Mouse (Mus musculus): ENCODE measurements around the gene Atp2a3. TPM values are rescaled to one million over a fixed set of nuclear protein-coding genes. Genes with fewer than 3 reads are reported as not detected.

Atp2a3 gene
- polyA plus RNA-seq, 1 experiment from 2014 or later: 0.74 TPM

DNA sequence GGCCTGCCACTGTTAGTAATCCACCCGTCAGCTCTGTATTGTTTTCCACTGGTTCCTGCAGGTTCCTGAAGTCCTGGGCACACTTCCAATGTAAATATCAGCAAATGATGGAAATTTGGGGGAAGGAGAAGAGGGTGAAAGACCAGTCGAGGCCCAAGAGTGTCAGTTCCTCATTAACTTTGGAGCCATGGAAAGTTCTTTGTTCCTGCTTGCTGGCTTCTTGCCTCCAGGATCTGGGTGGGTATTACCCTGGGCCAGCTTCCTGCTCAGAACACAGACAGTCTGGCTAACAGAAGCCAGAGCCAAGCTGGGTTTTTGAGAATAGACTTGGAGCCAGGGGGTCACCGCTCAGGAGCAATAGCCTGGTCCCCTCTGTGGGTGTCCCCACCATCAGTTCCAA lies 8.7 kb upstream of the Atp2a3 start:
- Histone ChIP-seq H3K4me2 (ENCODE audit: low read depth, low read length) (no peak overlapping the region), H3K4me1 (ENCODE audit: control insufficient read depth, insufficient read depth, low read length) (no peaks in the 10 kb centered on the region), H3K9me3 (replicated peaks; ENCODE audit: control insufficient read depth, low read length) (no peaks in the 10 kb centered on the region), H3K27me3 (ENCODE audit: control insufficient read depth, insufficient read depth, low read length) (no peaks in the 10 kb centered on the region), H3K36me3 (replicated peaks; ENCODE audit: control insufficient read depth, insufficient read depth, low read depth, low read length) (no peaks in the 10 kb centered on the region), H3K27ac (replicated peaks; ENCODE audit: low read depth, low read length) (no peak overlapping the region), H3K4me3 (ENCODE audit: low read depth, low read length) (no peak overlapping the region), H3K9ac (replicated peaks; ENCODE audit: low read length) (no peak overlapping the region)
- no peak for ATAC-seq (replicated peaks; ENCODE audit: insufficient number of reproducible peaks, low FRiP score, low TSS enrichment, low read depth)
- no peak for DNase-seq (ENCODE audit: low spot score)
- 65% methylated on average over 3 of the region's 3 CpGs for WGBS

DNA sequence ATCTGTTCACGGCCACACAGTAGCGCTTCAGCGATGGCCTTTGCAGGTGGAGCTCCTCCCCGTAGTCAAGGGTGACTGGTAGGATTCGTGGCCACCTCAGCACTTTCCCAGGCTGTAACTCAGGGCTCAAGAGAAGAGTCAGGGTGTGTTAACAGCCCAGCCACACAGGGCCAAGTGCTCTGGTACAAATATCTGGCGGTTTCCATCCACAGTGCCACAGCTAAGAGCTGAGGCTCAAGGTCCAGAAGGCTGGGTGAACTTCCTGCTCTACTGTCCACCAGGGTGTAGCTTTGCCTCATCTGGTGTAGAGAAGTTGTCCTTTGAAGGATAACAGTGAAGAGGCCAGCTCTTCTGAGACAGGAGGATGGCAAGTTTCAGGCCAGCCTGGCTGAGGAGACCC lies 8.3 kb upstream of the Atp2a3 start:
- H3K36me3 ChIP-seq (replicated peaks; ENCODE audit: control insufficient read depth, insufficient read depth, low read depth, low read length): no peaks in the 10 kb centered on the region
- no peaks in the 10 kb centered on the region for H3K4me1 ChIP-seq (ENCODE audit: control insufficient read depth, insufficient read depth, low read length)
- H3K9me3 ChIP-seq (replicated peaks; ENCODE audit: control insufficient read depth, low read length): no peaks in the 10 kb centered on the region
- no peak for DNase-seq (ENCODE audit: low spot score)
- H3K4me3 ChIP-seq (ENCODE audit: low read depth, low read length): no peak overlapping the region
- no peak for ATAC-seq (replicated peaks; ENCODE audit: insufficient number of reproducible peaks, low FRiP score, low TSS enrichment, low read depth)
- H3K9ac ChIP-seq (replicated peaks; ENCODE audit: low read length): no peak overlapping the region
- 84% methylated on average over 6 of the region's 6 CpGs for WGBS
- H3K27ac ChIP-seq (replicated peaks; ENCODE audit: low read depth, low read length): no peak overlapping the region
- H3K4me2 ChIP-seq (ENCODE audit: low read depth, low read length): no peak overlapping the region
- H3K27me3 ChIP-seq (ENCODE audit: control insufficient read depth, insufficient read depth, low read length): no peaks in the 10 kb centered on the region

GRCm38 (mm10) chr11:72953116-72953439 lies 7.9 kb upstream of the Atp2a3 start:
- no peak overlapping the region for H3K9ac ChIP-seq (replicated peaks; ENCODE audit: low read length)
- no peak overlapping the region for H3K4me2 ChIP-seq (ENCODE audit: low read depth, low read length)
- H3K27ac ChIP-seq (replicated peaks; ENCODE audit: low read depth, low read length): no peak overlapping the region
- DNase-seq (ENCODE audit: low spot score) (no peak), ATAC-seq (replicated peaks; ENCODE audit: insufficient number of reproducible peaks, low FRiP score, low TSS enrichment, low read depth) (no peak)
- WGBS: 82% methylated on average over 1 of the region's 1 CpGs
- no peaks in the 10 kb centered on the region for H3K9me3 ChIP-seq (replicated peaks; ENCODE audit: control insufficient read depth, low read length)
- no peaks in the 10 kb centered on the region for H3K27me3 ChIP-seq (ENCODE audit: control insufficient read depth, insufficient read depth, low read length)
- no peaks in the 10 kb centered on the region for H3K36me3 ChIP-seq (replicated peaks; ENCODE audit: control insufficient read depth, insufficient read depth, low read depth, low read length)
- no peak overlapping the region for H3K4me3 ChIP-seq (ENCODE audit: low read depth, low read length)
- no peaks in the 10 kb centered on the region for H3K4me1 ChIP-seq (ENCODE audit: control insufficient read depth, insufficient read depth, low read length)

- H3K27ac ChIP-seq (replicated peaks; ENCODE audit: low read depth, low read length): no peak overlapping the region
- no peak overlapping the region for H3K9ac ChIP-seq (replicated peaks; ENCODE audit: low read length)
- no peaks in the 10 kb centered on the region for H3K4me1 ChIP-seq (ENCODE audit: control insufficient read depth, insufficient read depth, low read length)
- H3K4me3 ChIP-seq (ENCODE audit: low read depth, low read length): no peak overlapping the region
- no peaks in the 10 kb centered on the region for H3K27me3 ChIP-seq (ENCODE audit: control insufficient read depth, insufficient read depth, low read length)
- WGBS: 86% methylated on average over 4 of the region's 4 CpGs
- H3K4me2 ChIP-seq (ENCODE audit: low read depth, low read length): no peak overlapping the region
- H3K36me3 ChIP-seq (replicated peaks; ENCODE audit: control insufficient read depth, insufficient read depth, low read depth, low read length): no peaks in the 10 kb centered on the region
- ATAC-seq (replicated peaks; ENCODE audit: insufficient number of reproducible peaks, low FRiP score, low TSS enrichment, low read depth): no peak
- no peak for DNase-seq (ENCODE audit: low spot score)
- H3K9me3 ChIP-seq (replicated peaks; ENCODE audit: control insufficient read depth, low read length): no peaks in the 10 kb centered on the region
These were observed 7.4 kb upstream of the Atp2a3 start for GRCm38 (mm10) chr11:72953440-72954151.

DNA sequence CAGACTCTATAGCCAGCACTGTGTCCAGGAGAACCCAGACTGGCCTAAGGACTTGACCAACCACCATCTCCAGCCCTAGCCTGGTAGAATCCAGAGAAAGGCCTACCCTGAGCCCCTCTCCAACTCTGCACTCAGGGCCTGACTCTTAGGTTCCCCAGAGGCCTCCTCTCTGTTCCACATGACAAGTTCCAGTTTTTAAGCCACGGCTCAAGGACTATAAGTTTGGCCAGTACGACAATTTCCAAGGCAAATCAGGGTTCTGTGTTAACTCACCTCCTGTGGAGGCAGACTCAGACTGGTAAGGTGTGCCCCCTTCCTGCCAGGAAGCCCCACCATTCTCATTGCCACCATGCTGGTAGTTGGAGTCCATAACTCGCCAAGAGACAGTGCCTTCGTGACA lies 6.8 kb upstream of the Atp2a3 start:
- Histone ChIP-seq H3K4me2 (ENCODE audit: low read depth, low read length) (no peak overlapping the region), H3K9me3 (replicated peaks; ENCODE audit: control insufficient read depth, low read length) (no peaks in the 10 kb centered on the region), H3K9ac (replicated peaks; ENCODE audit: low read length) (no peak overlapping the region), H3K4me3 (ENCODE audit: low read depth, low read length) (no peak overlapping the region), H3K36me3 (replicated peaks; ENCODE audit: control insufficient read depth, insufficient read depth, low read depth, low read length) (no peaks in the 10 kb centered on the region), H3K27me3 (ENCODE audit: control insufficient read depth, insufficient read depth, low read length) (peaks cover 1% of the 10 kb centered on the region; the same call in 1 of the 2 replicates), H3K27ac (replicated peaks; ENCODE audit: low read depth, low read length) (no peak overlapping the region), H3K4me1 (ENCODE audit: control insufficient read depth, insufficient read depth, low read length) (no peaks in the 10 kb centered on the region)
- ATAC-seq (replicated peaks; ENCODE audit: insufficient number of reproducible peaks, low FRiP score, low TSS enrichment, low read depth): no peak
- DNase-seq (ENCODE audit: low spot score): no peak
- 94% methylated on average over 4 of the region's 4 CpGs for WGBS

- no peaks in the 10 kb centered on the region for H3K36me3 ChIP-seq (replicated peaks; ENCODE audit: control insufficient read depth, insufficient read depth, low read depth, low read length)
- no peak overlapping the region for H3K4me3 ChIP-seq (ENCODE audit: low read depth, low read length)
- peaks cover 12% of the 10 kb centered on the region for H3K27me3 ChIP-seq (ENCODE audit: control insufficient read depth, insufficient read depth, low read length)
- H3K4me2 ChIP-seq (ENCODE audit: low read depth, low read length): no peak overlapping the region
- no peak overlapping the region for H3K9ac ChIP-seq (replicated peaks; ENCODE audit: low read length)
- WGBS: 62% methylated on average over 5 of the region's 5 CpGs
- H3K4me1 ChIP-seq (ENCODE audit: control insufficient read depth, insufficient read depth, low read length): no peaks in the 10 kb centered on the region
- no peaks in the 10 kb centered on the region for H3K9me3 ChIP-seq (replicated peaks; ENCODE audit: control insufficient read depth, low read length)
- no peak overlapping the region for H3K27ac ChIP-seq (replicated peaks; ENCODE audit: low read depth, low read length)
- no peak for DNase-seq (ENCODE audit: low spot score)
- no peak for ATAC-seq (replicated peaks; ENCODE audit: insufficient number of reproducible peaks, low FRiP score, low TSS enrichment, low read depth)
These were observed 5.5 kb upstream of the Atp2a3 start for GRCm38 (mm10) chr11:72955339-72955974.

DNA sequence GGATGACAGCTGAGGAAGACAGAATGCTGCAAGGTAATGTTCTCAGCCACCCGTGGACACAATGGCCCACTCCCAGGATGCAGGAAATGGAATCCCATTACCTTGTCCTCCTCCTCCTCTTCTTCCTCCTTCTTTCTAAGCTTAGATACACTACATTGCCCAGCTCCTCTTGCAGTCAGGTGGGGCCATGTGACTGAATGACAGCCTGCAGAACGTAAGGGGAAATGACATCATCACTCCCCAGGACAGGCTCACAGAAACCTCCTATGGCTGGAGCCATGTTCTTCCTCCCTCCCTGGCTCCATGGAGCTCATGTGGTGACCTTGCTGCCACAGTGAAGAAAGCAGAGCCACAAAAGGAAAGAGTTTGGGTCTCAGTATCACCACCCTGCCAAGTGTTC lies 3.7 kb upstream of the Atp2a3 start:
- 62% methylated on average over 2 of the region's 2 CpGs for WGBS
- Histone ChIP-seq H3K36me3 (replicated peaks; ENCODE audit: control insufficient read depth, insufficient read depth, low read depth, low read length) (no peaks in the 10 kb centered on the region), H3K27ac (replicated peaks; ENCODE audit: low read depth, low read length) (no peak overlapping the region), H3K4me3 (ENCODE audit: low read depth, low read length) (no peak overlapping the region), H3K27me3 (ENCODE audit: control insufficient read depth, insufficient read depth, low read length) (peaks cover 27% of the 10 kb centered on the region), H3K4me1 (ENCODE audit: control insufficient read depth, insufficient read depth, low read length) (peaks cover 2% of the 10 kb centered on the region; the same call in 1 of the 2 replicates), H3K9me3 (replicated peaks; ENCODE audit: control insufficient read depth, low read length) (no peaks in the 10 kb centered on the region), H3K9ac (replicated peaks; ENCODE audit: low read length) (no peak overlapping the region), H3K4me2 (ENCODE audit: low read depth, low read length) (no peak overlapping the region)
- ATAC-seq (replicated peaks; ENCODE audit: insufficient number of reproducible peaks, low FRiP score, low TSS enrichment, low read depth) (no peak), DNase-seq (ENCODE audit: low spot score) (no peak)

DNA sequence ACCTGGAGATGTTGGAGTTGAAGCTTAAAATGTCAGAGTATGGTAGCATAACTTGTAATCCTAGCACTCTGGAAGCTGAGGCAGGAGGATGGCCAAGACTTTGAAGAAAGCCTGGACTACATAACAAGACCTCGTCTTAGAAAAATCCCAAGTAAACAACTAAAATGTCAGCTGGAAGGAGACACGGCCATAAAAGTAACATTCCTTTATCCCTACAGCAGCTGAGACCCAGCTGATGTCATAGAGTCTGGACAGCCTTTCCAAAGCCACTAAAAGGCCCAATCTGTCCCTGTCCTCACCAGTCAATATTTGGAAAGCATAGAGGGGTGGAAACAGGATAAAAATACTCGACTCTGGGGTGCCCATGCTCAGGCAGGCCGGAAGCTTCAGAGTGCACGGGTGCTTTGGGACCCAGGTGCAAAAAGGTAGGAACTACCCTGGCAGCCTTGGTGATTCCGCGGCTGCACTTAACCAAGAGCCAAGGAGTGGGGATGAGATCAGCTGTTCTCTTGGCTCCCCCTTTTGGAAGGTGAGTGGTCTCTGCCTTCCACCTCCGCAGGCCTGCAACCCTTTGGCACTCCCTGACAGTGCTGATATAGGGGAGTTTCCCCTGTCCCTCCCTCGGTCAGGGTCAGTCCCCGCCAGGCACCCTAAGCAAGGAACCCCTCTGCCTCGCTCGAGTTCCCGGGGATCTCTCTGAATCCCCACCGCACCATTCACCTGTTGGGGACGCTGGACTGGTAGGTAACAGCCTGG lies 867 bp upstream of the Atp2a3 start:
- H3K4me2 ChIP-seq (ENCODE audit: low read depth, low read length): no peak overlapping the region
- WGBS: 11% methylated on average over 14 of the region's 15 CpGs
- no peaks in the 10 kb centered on the region for H3K9me3 ChIP-seq (replicated peaks; ENCODE audit: control insufficient read depth, low read length)
- ATAC-seq (replicated peaks; ENCODE audit: insufficient number of reproducible peaks, low FRiP score, low TSS enrichment, low read depth): no peak
- no peak for DNase-seq (ENCODE audit: low spot score)
- H3K4me1 ChIP-seq (ENCODE audit: control insufficient read depth, insufficient read depth, low read length): peaks cover 2% of the 10 kb centered on the region; the same call in 1 of the 2 replicates
- H3K27me3 ChIP-seq (ENCODE audit: control insufficient read depth, insufficient read depth, low read length): peaks cover 31% of the 10 kb centered on the region
- H3K9ac ChIP-seq (replicated peaks; ENCODE audit: low read length): no peak overlapping the region
- no peaks in the 10 kb centered on the region for H3K36me3 ChIP-seq (replicated peaks; ENCODE audit: control insufficient read depth, insufficient read depth, low read depth, low read length)
- no peak overlapping the region for H3K27ac ChIP-seq (replicated peaks; ENCODE audit: low read depth, low read length)
- H3K4me3 ChIP-seq (ENCODE audit: low read depth, low read length): no peak overlapping the region
